Mouse (Mus musculus) intestine, postnatal 0 days (tissue): ENCODE measurements around the gene Cyb561d1. TPM values are rescaled to one million over a fixed set of nuclear protein-coding genes. Genes with fewer than 3 reads are reported as not detected.
A peak's percentile ranks its signal among the peaks of the same experiment; 100 is the strongest.

Experiments used
- ATAC-seq: fragments of 200-750 bp; cut with Nextera tagmentation; 2 replicates; pipeline ENCODE4 v1.8.0; 2017; ENCODE audit warnings: mild to moderate bottlenecking, moderate TSS enrichment, moderate library complexity
- H3K27ac ChIP-seq: fragments of 300-500 bp; sonication (generic); 2 replicates; pipeline ENCODE4 v1.5.1; 2014; ENCODE audit warnings: mild to moderate bottlenecking, low read depth, low read length, moderate library complexity
- H3K27me3 ChIP-seq: fragments of 300-500 bp; sonication (generic); replicated peaks from 2 replicates; pipeline ENCODE4 v1.6.1; 2014; ENCODE audit warnings: low read length, mixed read lengths; ENCODE audit not compliant: control insufficient read depth, insufficient read depth
- H3K36me3 ChIP-seq: fragments of 300-500 bp; sonication (generic); 2 replicates; pipeline ENCODE4 v1.6.1; 2014; ENCODE audit warnings: mild to moderate bottlenecking, moderate library complexity; ENCODE audit not compliant: control insufficient read depth, insufficient read depth
- H3K4me1 ChIP-seq: fragments of 300-500 bp; sonication (generic); replicated peaks from 2 replicates; pipeline ENCODE4 v1.6.1; 2014; ENCODE audit warnings: antibody characterized with exemption, low read length, mixed read lengths; ENCODE audit not compliant: control insufficient read depth, insufficient read depth
- H3K4me2 ChIP-seq: fragments of 300-500 bp; sonication (generic); replicated peaks from 2 replicates; pipeline ENCODE4 v1.6.1; 2014; ENCODE audit warnings: low read depth, mild to moderate bottlenecking, moderate library complexity
- H3K4me3 ChIP-seq: fragments of 300-500 bp; sonication (generic); 2 replicates; pipeline ENCODE4 v1.5.1; 2014; ENCODE audit warnings: low read depth, low read length
- H3K9ac ChIP-seq: fragments of 300-500 bp; sonication (generic); 2 replicates; pipeline ENCODE4 v1.6.1; 2014; ENCODE audit warnings: mild to moderate bottlenecking, low read depth, low read length
- H3K9me3 ChIP-seq: fragments of 300-500 bp; sonication (generic); 2 replicates; pipeline ENCODE4 v1.6.1; 2016; ENCODE audit warnings: mixed run types; ENCODE audit not compliant: control insufficient read depth
- CTCF ChIP-seq: sonication (generic); IDR thresholded peaks from 2 replicates; pipeline ENCODE4 v1.5.1; 2016; ENCODE audit warnings: low read depth, mild to moderate bottlenecking, control low read depth, antibody characterized with exemption, moderate library complexity
- WGBS: fragments of 180-500 bp; shearing (Covaris S2); extraction: QIAGEN DNeasy Blood & Tissue Kit; methylation state at CpG from one replicate; pipeline ENCODE4 v1.1.7; 2014; 5-methylcytosine and 5-hydroxymethylcytosine counted together
- polyA plus RNA-seq: library from polyadenylated mRNA; unstranded; fragments of >200 nt; fragmentation: Nextera tagmentation; extraction: Ambion mirVana; gene quantifications from 2 replicates; pipeline ENCODE4 v1.2.1, GENCODE M21; 2015

Gene Cyb561d1
- polyA plus RNA-seq, 1 experiment from 2014 or later, result 6.3 TPM

- WGBS, result 3% methylated on average over 91 of the region's 100 CpGs
- ATAC-seq, result peak; percentile 58
- H3K4me2 ChIP-seq, result peak within 1 kb of the TSS; percentile 92
- no peak for TF ChIP-seq CTCF
- H3K9me3 ChIP-seq, result no peaks in the 10 kb centered on the region
- H3K4me3 ChIP-seq, result peak within 1 kb of the TSS; percentile 71
- H3K27ac ChIP-seq, result no peak within 1 kb of the TSS
- no peaks in the 10 kb centered on the region; the same call in 1 of the 2 replicates for H3K36me3 ChIP-seq
- 0 out of 2 replicates have a peak, but pooled peaks cover 2% of the 10 kb centered on the region for H3K4me1 ChIP-seq
- peak within 1 kb of the TSS; percentile 67 for H3K9ac ChIP-seq
- no peaks in the 10 kb centered on the region for H3K27me3 ChIP-seq
These were observed 14.6 kb downstream of the Cyb561d1 start, which contains the start of gene Amigo1 for GRCm38 (mm10) chr3:108186098-108187047. Amigo1 (plus strand) TSS chr3:108186335.

- TF ChIP-seq CTCF, result no peak
- no peak for ATAC-seq
- 3% methylated on average over 16 of the region's 16 CpGs for WGBS
These were observed 15.4 kb downstream of the Cyb561d1 start for GRCm38 (mm10) chr3:108185460-108186097.

DNA sequence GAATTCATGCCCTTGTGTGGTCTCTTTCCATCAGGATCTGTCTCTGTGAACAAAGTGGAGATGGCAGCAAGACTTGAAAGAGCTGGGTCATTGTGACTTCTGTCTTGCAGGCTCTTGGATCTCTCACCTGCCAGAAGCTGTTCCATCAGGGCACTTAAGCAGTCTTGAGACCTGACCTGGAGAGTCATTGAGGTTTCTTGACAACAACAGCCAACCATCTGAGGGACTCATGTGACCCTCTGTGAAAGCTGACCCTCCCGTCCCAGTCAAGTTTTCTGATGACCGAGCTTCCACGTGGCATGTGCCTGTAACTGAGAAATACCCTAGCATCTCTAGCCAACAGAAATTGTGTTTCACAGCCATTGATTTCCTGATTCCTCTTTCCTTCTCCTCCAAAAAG, 16.3 kb downstream of the Cyb561d1 start:
- Histone ChIP-seq H3K4me2 (no peak overlapping the region), H3K27ac (no peak overlapping the region), H3K9ac (no peak overlapping the region), H3K36me3 (no peaks in the 10 kb centered on the region; the same call in 1 of the 2 replicates), H3K4me3 (no peak overlapping the region), H3K4me1 (0 out of 2 replicates have a peak, but pooled peaks cover 2% of the 10 kb centered on the region), H3K27me3 (no peaks in the 10 kb centered on the region), H3K9me3 (no peaks in the 10 kb centered on the region)
- no peak for TF ChIP-seq CTCF
- 78% methylated on average over 3 of the region's 3 CpGs for WGBS
- ATAC-seq, result no peak

More at GRCm38 (mm10) chr3:108185460-108186097, 15.4 kb downstream of the Cyb561d1 start:
- Histone ChIP-seq H3K4me2 (peak overlapping the region; percentile 92), H3K4me3 (peak overlapping the region; percentile 71), H3K27me3 (no peaks in the 10 kb centered on the region), H3K4me1 (0 out of 2 replicates have a peak, but pooled peaks cover 2% of the 10 kb centered on the region), H3K9ac (0 out of 2 replicates have a peak overlapping the region, but pooled peaks have one; percentile 67), H3K9me3 (no peaks in the 10 kb centered on the region), H3K27ac (no peak overlapping the region), H3K36me3 (no peaks in the 10 kb centered on the region; the same call in 1 of the 2 replicates)

- WGBS, result 48% methylated on average over 2 of the region's 2 CpGs
- no peak for ATAC-seq
- Histone ChIP-seq H3K27ac (no peak overlapping the region), H3K36me3 (no peaks in the 10 kb centered on the region), H3K9ac (no peak overlapping the region), H3K4me2 (no peak overlapping the region), H3K27me3 (no peaks in the 10 kb centered on the region), H3K4me3 (no peak overlapping the region), H3K9me3 (no peaks in the 10 kb centered on the region), H3K4me1 (no peaks in the 10 kb centered on the region)
- no peak for TF ChIP-seq CTCF
These were observed 20.5 kb downstream of the Cyb561d1 start for GRCm38 (mm10) chr3:108180514-108180913.

- no peaks in the 10 kb centered on the region for H3K27me3 ChIP-seq
- no peak overlapping the region for H3K4me3 ChIP-seq
- peak; percentile 19; the same call in 1 of the 2 replicates for ATAC-seq
- no peaks in the 10 kb centered on the region for H3K9me3 ChIP-seq
- H3K9ac ChIP-seq, result no peak overlapping the region
- H3K4me2 ChIP-seq, result no peak overlapping the region
- no peaks in the 10 kb centered on the region for H3K36me3 ChIP-seq
- no peaks in the 10 kb centered on the region for H3K4me1 ChIP-seq
- no peak overlapping the region for H3K27ac ChIP-seq
- WGBS, result 53% methylated on average over 7 of the region's 7 CpGs
- TF ChIP-seq CTCF, result peak; percentile 21; the same call in 1 of the 2 replicates
These were observed 22.0 kb downstream of the Cyb561d1 start for GRCm38 (mm10) chr3:108178756-108179715.
